Mouse (Mus musculus): ENCODE measurements around the gene Cdk19. TPM values are rescaled to one million over a fixed set of nuclear protein-coding genes. Genes with fewer than 3 reads are reported as not detected.

The Cdk19 gene
- polyA plus RNA-seq, 1 experiment from 2014 or later = 7.2 TPM

- no peak for ATAC-seq
- no peak overlapping the region for H3K9ac ChIP-seq (ENCODE audit: low read depth, low read length)
- no peaks in the 10 kb centered on the region for H3K9me3 ChIP-seq (replicated peaks; ENCODE audit: control insufficient read depth, low read length, poor library complexity, severe bottlenecking)
- no peak overlapping the region for H3K4me3 ChIP-seq (ENCODE audit: low read depth, low read length)
- no peak overlapping the region for H3K4me2 ChIP-seq (ENCODE audit: low read length)
- 83% methylated on average over 2 of the region's 2 CpGs for WGBS
- no peaks in the 10 kb centered on the region for H3K4me1 ChIP-seq (ENCODE audit: control insufficient read depth, insufficient read depth, low read length)
- no peak overlapping the region for H3K27ac ChIP-seq (ENCODE audit: low read length)
- H3K27me3 ChIP-seq (ENCODE audit: control insufficient read depth, insufficient read depth, low read depth, low read length) = no peaks in the 10 kb centered on the region
- no peaks in the 10 kb centered on the region for H3K36me3 ChIP-seq (ENCODE audit: control insufficient read depth, insufficient read depth, low read length)
Observed at GRCm38 (mm10) chr10:40399328-40399727, 60.0 kb downstream of the Cdk19 start.

- no peak overlapping the region for H3K9ac ChIP-seq (ENCODE audit: low read depth, low read length)
- H3K27me3 ChIP-seq (ENCODE audit: control insufficient read depth, insufficient read depth, low read depth, low read length) = no peaks in the 10 kb centered on the region
- WGBS = 87% methylated on average over 4 of the region's 4 CpGs
- no peak overlapping the region for H3K27ac ChIP-seq (ENCODE audit: low read length)
- H3K4me2 ChIP-seq (ENCODE audit: low read length) = no peak overlapping the region
- no peaks in the 10 kb centered on the region for H3K4me1 ChIP-seq (ENCODE audit: control insufficient read depth, insufficient read depth, low read length)
- H3K36me3 ChIP-seq (ENCODE audit: control insufficient read depth, insufficient read depth, low read length) = no peaks in the 10 kb centered on the region
- ATAC-seq = no peak
- no peak overlapping the region for H3K4me3 ChIP-seq (ENCODE audit: low read depth, low read length)
- H3K9me3 ChIP-seq (replicated peaks; ENCODE audit: control insufficient read depth, low read length, poor library complexity, severe bottlenecking) = no peaks in the 10 kb centered on the region
Observed at GRCm38 (mm10) chr10:40400293-40400692, 60.9 kb downstream of the Cdk19 start.

- no peaks in the 10 kb centered on the region for H3K27me3 ChIP-seq (ENCODE audit: control insufficient read depth, insufficient read depth, low read depth, low read length)
- no peak overlapping the region for H3K9ac ChIP-seq (ENCODE audit: low read depth, low read length)
- H3K36me3 ChIP-seq (ENCODE audit: control insufficient read depth, insufficient read depth, low read length) = no peaks in the 10 kb centered on the region
- no peak overlapping the region for H3K4me2 ChIP-seq (ENCODE audit: low read length)
- H3K4me3 ChIP-seq (ENCODE audit: low read depth, low read length) = no peak overlapping the region
- no peaks in the 10 kb centered on the region for H3K9me3 ChIP-seq (replicated peaks; ENCODE audit: control insufficient read depth, low read length, poor library complexity, severe bottlenecking)
- H3K4me1 ChIP-seq (ENCODE audit: control insufficient read depth, insufficient read depth, low read length) = no peaks in the 10 kb centered on the region
- 76% methylated on average over 3 of the region's 3 CpGs for WGBS
- H3K27ac ChIP-seq (ENCODE audit: low read length) = no peak overlapping the region
- ATAC-seq = no peak
Observed at GRCm38 (mm10) chr10:40406655-40407054, 67.3 kb downstream of the Cdk19 start.

GRCm38 (mm10) chr10:40409336-40409735 is 70.0 kb downstream of the Cdk19 start:
- Histone ChIP-seq H3K9me3 (replicated peaks; ENCODE audit: control insufficient read depth, low read length, poor library complexity, severe bottlenecking) (no peaks in the 10 kb centered on the region), H3K27me3 (ENCODE audit: control insufficient read depth, insufficient read depth, low read depth, low read length) (no peaks in the 10 kb centered on the region), H3K9ac (ENCODE audit: low read depth, low read length) (no peak overlapping the region), H3K4me2 (ENCODE audit: low read length) (no peak overlapping the region), H3K4me3 (ENCODE audit: low read depth, low read length) (no peak overlapping the region), H3K27ac (ENCODE audit: low read length) (no peak overlapping the region), H3K4me1 (ENCODE audit: control insufficient read depth, insufficient read depth, low read length) (no peaks in the 10 kb centered on the region), H3K36me3 (ENCODE audit: control insufficient read depth, insufficient read depth, low read length) (no peaks in the 10 kb centered on the region)
- WGBS = 94% methylated on average over 2 of the region's 2 CpGs
- ATAC-seq = no peak

- no peak overlapping the region for H3K4me2 ChIP-seq (ENCODE audit: low read length)
- no peaks in the 10 kb centered on the region for H3K9me3 ChIP-seq (replicated peaks; ENCODE audit: control insufficient read depth, low read length, poor library complexity, severe bottlenecking)
- no peak overlapping the region for H3K9ac ChIP-seq (ENCODE audit: low read depth, low read length)
- 98% methylated on average over 2 of the region's 2 CpGs for WGBS
- ATAC-seq = no peak
- no peaks in the 10 kb centered on the region for H3K36me3 ChIP-seq (ENCODE audit: control insufficient read depth, insufficient read depth, low read length)
- no peaks in the 10 kb centered on the region for H3K27me3 ChIP-seq (ENCODE audit: control insufficient read depth, insufficient read depth, low read depth, low read length)
- H3K4me1 ChIP-seq (ENCODE audit: control insufficient read depth, insufficient read depth, low read length) = no peaks in the 10 kb centered on the region
- no peak overlapping the region for H3K27ac ChIP-seq (ENCODE audit: low read length)
- no peak overlapping the region for H3K4me3 ChIP-seq (ENCODE audit: low read depth, low read length)
Observed at GRCm38 (mm10) chr10:40411370-40411769, 72.0 kb downstream of the Cdk19 start.

GRCm38 (mm10) chr10:40416944-40417343 is 77.6 kb downstream of the Cdk19 start:
- no peak overlapping the region for H3K27ac ChIP-seq (ENCODE audit: low read length)
- no peaks in the 10 kb centered on the region for H3K36me3 ChIP-seq (ENCODE audit: control insufficient read depth, insufficient read depth, low read length)
- H3K4me2 ChIP-seq (ENCODE audit: low read length) = no peak overlapping the region
- ATAC-seq = no peak
- no peak overlapping the region for H3K9ac ChIP-seq (ENCODE audit: low read depth, low read length)
- no peaks in the 10 kb centered on the region for H3K9me3 ChIP-seq (replicated peaks; ENCODE audit: control insufficient read depth, low read length, poor library complexity, severe bottlenecking)
- no peaks in the 10 kb centered on the region for H3K27me3 ChIP-seq (ENCODE audit: control insufficient read depth, insufficient read depth, low read depth, low read length)
- WGBS = 77% methylated on average over 7 of the region's 7 CpGs
- H3K4me3 ChIP-seq (ENCODE audit: low read depth, low read length) = no peak overlapping the region
- H3K4me1 ChIP-seq (ENCODE audit: control insufficient read depth, insufficient read depth, low read length) = no peaks in the 10 kb centered on the region; the same call in 1 of the 2 replicates

- no peaks in the 10 kb centered on the region for H3K27me3 ChIP-seq (ENCODE audit: control insufficient read depth, insufficient read depth, low read depth, low read length)
- 81% methylated on average over 4 of the region's 4 CpGs for WGBS
- no peak overlapping the region for H3K4me3 ChIP-seq (ENCODE audit: low read depth, low read length)
- H3K36me3 ChIP-seq (ENCODE audit: control insufficient read depth, insufficient read depth, low read length) = no peaks in the 10 kb centered on the region
- no peak for ATAC-seq
- no peaks in the 10 kb centered on the region for H3K9me3 ChIP-seq (replicated peaks; ENCODE audit: control insufficient read depth, low read length, poor library complexity, severe bottlenecking)
- no peak overlapping the region for H3K27ac ChIP-seq (ENCODE audit: low read length)
- H3K4me2 ChIP-seq (ENCODE audit: low read length) = no peak overlapping the region
- H3K9ac ChIP-seq (ENCODE audit: low read depth, low read length) = no peak overlapping the region
- no peaks in the 10 kb centered on the region; the same call in 1 of the 2 replicates for H3K4me1 ChIP-seq (ENCODE audit: control insufficient read depth, insufficient read depth, low read length)
Observed at GRCm38 (mm10) chr10:40419841-40420240, 80.5 kb downstream of the Cdk19 start.

GRCm38 (mm10) chr10:40420703-40421102 is 81.3 kb downstream of the Cdk19 start:
- Histone ChIP-seq H3K4me1 (ENCODE audit: control insufficient read depth, insufficient read depth, low read length) (peaks cover 3% of the 10 kb centered on the region; the same call in 1 of the 2 replicates), H3K9me3 (replicated peaks; ENCODE audit: control insufficient read depth, low read length, poor library complexity, severe bottlenecking) (no peaks in the 10 kb centered on the region), H3K4me3 (ENCODE audit: low read depth, low read length) (no peak overlapping the region), H3K9ac (ENCODE audit: low read depth, low read length) (no peak overlapping the region), H3K27me3 (ENCODE audit: control insufficient read depth, insufficient read depth, low read depth, low read length) (no peaks in the 10 kb centered on the region), H3K27ac (ENCODE audit: low read length) (no peak overlapping the region), H3K36me3 (ENCODE audit: control insufficient read depth, insufficient read depth, low read length) (no peaks in the 10 kb centered on the region), H3K4me2 (ENCODE audit: low read length) (no peak overlapping the region)
- 80% methylated on average over 2 of the region's 2 CpGs for WGBS
- no peak for ATAC-seq

GRCm38 (mm10) chr10:40421724-40422123 is 82.4 kb downstream of the Cdk19 start:
- WGBS = 93% methylated on average over 2 of the region's 2 CpGs
- H3K9ac ChIP-seq (ENCODE audit: low read depth, low read length) = no peak overlapping the region
- H3K27me3 ChIP-seq (ENCODE audit: control insufficient read depth, insufficient read depth, low read depth, low read length) = no peaks in the 10 kb centered on the region
- H3K27ac ChIP-seq (ENCODE audit: low read length) = no peak overlapping the region
- H3K4me2 ChIP-seq (ENCODE audit: low read length) = no peak overlapping the region
- no peaks in the 10 kb centered on the region for H3K36me3 ChIP-seq (ENCODE audit: control insufficient read depth, insufficient read depth, low read length)
- no peaks in the 10 kb centered on the region for H3K9me3 ChIP-seq (replicated peaks; ENCODE audit: control insufficient read depth, low read length, poor library complexity, severe bottlenecking)
- peaks cover 3% of the 10 kb centered on the region; the same call in 1 of the 2 replicates for H3K4me1 ChIP-seq (ENCODE audit: control insufficient read depth, insufficient read depth, low read length)
- no peak for ATAC-seq
- H3K4me3 ChIP-seq (ENCODE audit: low read depth, low read length) = no peak overlapping the region

All from midbrain, embryonic 16.5 days (tissue).